Mouse (Mus musculus) megakaryocyte, embryonic 14.5 days (primary cell): ENCODE results near the gene Grk6.

ENCODE experiments used
- FLI1 ChIP-seq: IDR thresholded peaks from 2 replicates; pipeline ENCODE4 v1.6.1; 2012; ENCODE audit warnings: low read length, inconsistent platforms, mixed read lengths
- GATA1 ChIP-seq: IDR thresholded peaks from 3 replicates; pipeline ENCODE4 v1.6.1; 2012; ENCODE audit warnings: mixed read lengths, low read length, inconsistent platforms, borderline replicate concordance

GRCm38 (mm10) chr13:55426613-55427012, 18.3 kb upstream of the Grk6 start, which contains the start of gene F12:
- TF ChIP-seq GATA1 (no peak), FLI1 (no peak)
